Mouse (Mus musculus) limb, embryonic 14.5 days (tissue): ENCODE results near the gene Jak3. TPM values are rescaled to one million over a fixed set of nuclear protein-coding genes. Genes with fewer than 3 reads are reported as not detected.

Experiments used
- ATAC-seq: fragments of 200-750 bp; cut with Nextera tagmentation; 2 replicates; pipeline ENCODE4 v1.8.0; 2017; ENCODE audit warnings: low read depth, moderate number of reproducible peaks, moderate TSS enrichment; ENCODE audit not compliant: low FRiP score
- DNase-seq: peaks from one replicate; pipeline ENCODE4 v3.0.0-alpha.2; 2015; ENCODE audit warnings: low spot score
- H3K27ac ChIP-seq: fragments of 300-500 bp; sonication (generic); replicated peaks from 2 replicates; pipeline ENCODE4 v1.5.1; 2014; ENCODE audit warnings: low read depth, mild to moderate bottlenecking, low read length, moderate library complexity, mixed read lengths
- H3K27me3 ChIP-seq: fragments of 300-500 bp; sonication (generic); 2 replicates; pipeline ENCODE4 v1.6.1; 2014; ENCODE audit warnings: low read length, mixed read lengths; ENCODE audit not compliant: control insufficient read depth, insufficient read depth
- H3K36me3 ChIP-seq: fragments of 300-500 bp; sonication (generic); 2 replicates; pipeline ENCODE4 v1.6.1; 2014; ENCODE audit warnings: mild to moderate bottlenecking, low read length, moderate library complexity, mixed read lengths; ENCODE audit not compliant: control insufficient read depth, insufficient read depth
- H3K4me1 ChIP-seq: fragments of 300-500 bp; sonication (generic); 2 replicates; pipeline ENCODE4 v1.6.1; 2014; ENCODE audit warnings: antibody characterized with exemption, low read length, mixed read lengths; ENCODE audit not compliant: control insufficient read depth, insufficient read depth
- H3K4me2 ChIP-seq: fragments of 300-500 bp; sonication (generic); replicated peaks from 2 replicates; pipeline ENCODE4 v1.6.1; 2014; ENCODE audit warnings: low read depth, mild to moderate bottlenecking, low read length, moderate library complexity; ENCODE audit not compliant: severe bottlenecking
- H3K4me3 ChIP-seq: fragments of 300-500 bp; sonication (generic); replicated peaks from 2 replicates; pipeline ENCODE4 v1.5.1; 2014; ENCODE audit warnings: low read length
- H3K9ac ChIP-seq: fragments of 300-500 bp; sonication (generic); 2 replicates; pipeline ENCODE4 v1.6.1; 2014; ENCODE audit warnings: mild to moderate bottlenecking, low read depth, low read length, moderate library complexity; ENCODE audit not compliant: severe bottlenecking
- H3K9me3 ChIP-seq: fragments of 300-500 bp; sonication (generic); 2 replicates; pipeline ENCODE4 v1.6.1; 2016; ENCODE audit warnings: low read length; ENCODE audit not compliant: control insufficient read depth
- POLR2A ChIP-seq: fragments of 200-500 bp; IDR thresholded peaks from 2 replicates; pipeline ENCODE4 v1.8.0; 2012; ENCODE audit warnings: inconsistent platforms, mild to moderate bottlenecking, moderate library complexity, borderline replicate concordance; ENCODE audit not compliant: insufficient read depth, insufficient read length; ENCODE audit errors: extremely low read depth
- WGBS: fragments of 180-500 bp; shearing (Covaris S2); extraction: QIAGEN DNeasy Blood & Tissue Kit; methylation state at CpG from one replicate; pipeline ENCODE4 v1.1.7; 2014; 5-methylcytosine and 5-hydroxymethylcytosine counted together
- polyA plus RNA-seq, 2 experiments: library from polyadenylated mRNA; depleted of rRNA in 1 of 2; stranded (reverse) in 1 of 2; unstranded in 1 of 2; fragments of >200 nt; fragmentation: Nextera tagmentation in 1 of 2; extraction: Ambion mirVana in 1 of 2; gene quantifications; 2 replicates each; pipeline versions ENCODE4 v1.2.1 to v1.2.3; 2012 to 2014

Gene Jak3
- polyA plus RNA-seq, 2 experiments = 5.2 to 8.0 TPM

DNA sequence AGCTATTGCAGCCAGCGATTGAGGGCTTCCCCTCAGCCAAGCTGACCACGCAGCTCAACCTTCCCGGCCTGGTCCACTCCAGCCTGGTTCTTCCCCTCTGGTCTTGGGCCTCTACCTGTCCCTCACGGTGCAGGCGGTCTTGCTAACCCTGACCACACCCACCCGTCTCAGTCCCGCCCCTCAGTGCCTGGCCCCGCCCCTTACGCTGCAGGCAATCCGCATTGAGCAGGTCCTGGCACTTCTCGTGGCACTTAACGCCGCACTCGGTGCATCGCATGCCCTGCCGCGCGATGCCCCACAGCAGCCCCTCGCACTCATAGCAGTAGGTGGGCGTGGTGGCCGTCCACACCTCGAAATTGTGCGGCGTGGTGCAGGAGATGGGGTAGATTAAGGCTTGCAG lies 21.5 kb upstream of the Jak3 start:
- no peak overlapping the region for H3K27ac ChIP-seq
- 0 out of 2 replicates have a peak, but pooled peaks have one; percentile 21 for ATAC-seq
- no peak overlapping the region for H3K9ac ChIP-seq
- H3K4me2 ChIP-seq = peak overlapping the region; percentile 39; the same call in 1 of the 2 replicates
- H3K4me1 ChIP-seq = no peaks in the 10 kb centered on the region
- peaks cover 40% of the 10 kb centered on the region for H3K27me3 ChIP-seq
- no peaks in the 10 kb centered on the region for H3K9me3 ChIP-seq
- WGBS = 2% methylated on average over 23 of the region's 24 CpGs
- H3K36me3 ChIP-seq = no peaks in the 10 kb centered on the region
- peak overlapping the region; percentile 21 for H3K4me3 ChIP-seq
- TF ChIP-seq POLR2A = no peak
- no peak for DNase-seq

DNA sequence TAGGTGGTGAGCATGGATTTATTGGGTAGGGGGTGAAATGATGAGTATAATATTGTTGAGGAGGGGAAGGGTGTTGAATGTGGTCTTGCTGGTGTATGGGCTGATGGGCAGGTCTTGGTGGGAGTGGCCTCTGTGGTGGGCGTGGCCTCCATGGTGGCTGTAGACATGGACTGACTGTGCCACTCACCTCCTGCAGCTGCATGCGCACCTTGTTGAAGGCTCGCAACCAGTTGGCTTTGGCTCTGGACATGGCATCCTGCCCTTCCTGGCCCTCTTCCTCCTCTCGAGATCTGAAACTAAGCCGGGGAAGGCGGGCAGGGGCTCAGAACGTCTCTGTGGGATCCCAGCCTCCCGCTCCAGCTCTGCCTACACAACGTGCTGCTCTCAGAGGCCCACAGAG lies 18.3 kb upstream of the Jak3 start:
- Histone ChIP-seq H3K4me2 (no peak overlapping the region), H3K4me3 (no peak overlapping the region), H3K27me3 (peaks cover 51% of the 10 kb centered on the region), H3K9ac (no peak overlapping the region), H3K4me1 (no peaks in the 10 kb centered on the region), H3K27ac (no peak overlapping the region), H3K9me3 (no peaks in the 10 kb centered on the region), H3K36me3 (no peaks in the 10 kb centered on the region)
- WGBS = 41% methylated on average over 4 of the region's 9 CpGs
- no peak for TF ChIP-seq POLR2A
- DNase-seq (no peak), ATAC-seq (no peak)

DNA sequence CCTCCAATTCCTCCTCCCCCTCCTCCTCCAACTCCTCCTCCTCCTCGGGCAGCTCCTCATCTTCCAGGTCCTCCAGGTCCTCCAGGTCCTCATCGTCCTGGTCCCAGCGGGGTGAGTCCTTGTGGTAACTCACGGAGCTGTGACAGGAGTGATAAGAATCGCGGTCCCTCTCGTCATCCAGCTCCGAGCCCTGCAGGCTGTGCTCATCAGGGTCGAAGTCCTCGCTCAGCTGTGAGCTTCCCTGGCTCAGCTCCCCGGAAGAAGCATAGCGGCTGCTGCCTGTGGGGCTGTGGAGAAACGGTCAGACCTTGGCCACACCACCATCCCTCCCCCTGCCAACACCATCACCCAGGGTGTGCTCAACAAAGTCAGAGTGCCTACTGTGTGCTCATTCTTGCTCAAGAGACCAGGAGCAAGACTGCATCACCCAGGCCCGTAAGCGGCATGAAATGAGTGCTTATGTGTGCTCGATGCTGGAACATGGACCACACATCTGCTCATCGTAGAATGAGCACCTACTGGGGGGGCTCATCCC lies 17.5 kb upstream of the Jak3 start:
- DNase-seq = no peak
- ATAC-seq = no peak
- no peaks in the 10 kb centered on the region for H3K36me3 ChIP-seq
- H3K4me3 ChIP-seq = no peak overlapping the region
- no peak overlapping the region for H3K4me2 ChIP-seq
- TF ChIP-seq POLR2A = no peak
- H3K9me3 ChIP-seq = no peaks in the 10 kb centered on the region
- peaks cover 51% of the 10 kb centered on the region for H3K27me3 ChIP-seq
- H3K9ac ChIP-seq = no peak overlapping the region
- no peaks in the 10 kb centered on the region for H3K4me1 ChIP-seq
- WGBS = 31% methylated on average over 17 of the region's 17 CpGs
- H3K27ac ChIP-seq = no peak overlapping the region

DNA sequence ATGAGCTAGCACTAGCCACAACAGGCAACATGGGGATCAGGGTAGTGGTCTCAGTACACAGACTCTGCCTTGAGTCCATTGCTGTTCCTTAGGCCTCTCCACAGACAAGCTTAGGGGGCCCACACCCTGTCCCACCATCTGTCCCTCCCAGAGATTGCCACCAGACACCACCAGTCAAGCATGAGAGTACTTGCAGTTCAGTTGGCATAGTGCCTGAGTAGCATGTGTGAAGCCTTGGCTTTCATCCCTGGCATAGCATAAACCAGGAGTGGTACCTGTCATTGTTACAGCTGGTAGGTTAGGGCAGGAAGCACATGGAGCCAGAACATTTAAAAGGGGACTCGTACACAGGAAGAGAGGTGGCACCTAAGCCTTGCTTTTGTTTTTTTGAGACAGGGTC lies 16.3 kb upstream of the Jak3 start:
- no peak for TF ChIP-seq POLR2A
- no peak for DNase-seq
- ATAC-seq = no peak
- Histone ChIP-seq H3K27ac (no peak overlapping the region), H3K4me2 (no peak overlapping the region), H3K36me3 (no peaks in the 10 kb centered on the region), H3K4me3 (no peak overlapping the region), H3K9me3 (no peaks in the 10 kb centered on the region), H3K4me1 (no peaks in the 10 kb centered on the region), H3K27me3 (peaks cover 49% of the 10 kb centered on the region), H3K9ac (no peak overlapping the region)
- WGBS = 54% methylated on average over 1 of the region's 1 CpGs

DNA sequence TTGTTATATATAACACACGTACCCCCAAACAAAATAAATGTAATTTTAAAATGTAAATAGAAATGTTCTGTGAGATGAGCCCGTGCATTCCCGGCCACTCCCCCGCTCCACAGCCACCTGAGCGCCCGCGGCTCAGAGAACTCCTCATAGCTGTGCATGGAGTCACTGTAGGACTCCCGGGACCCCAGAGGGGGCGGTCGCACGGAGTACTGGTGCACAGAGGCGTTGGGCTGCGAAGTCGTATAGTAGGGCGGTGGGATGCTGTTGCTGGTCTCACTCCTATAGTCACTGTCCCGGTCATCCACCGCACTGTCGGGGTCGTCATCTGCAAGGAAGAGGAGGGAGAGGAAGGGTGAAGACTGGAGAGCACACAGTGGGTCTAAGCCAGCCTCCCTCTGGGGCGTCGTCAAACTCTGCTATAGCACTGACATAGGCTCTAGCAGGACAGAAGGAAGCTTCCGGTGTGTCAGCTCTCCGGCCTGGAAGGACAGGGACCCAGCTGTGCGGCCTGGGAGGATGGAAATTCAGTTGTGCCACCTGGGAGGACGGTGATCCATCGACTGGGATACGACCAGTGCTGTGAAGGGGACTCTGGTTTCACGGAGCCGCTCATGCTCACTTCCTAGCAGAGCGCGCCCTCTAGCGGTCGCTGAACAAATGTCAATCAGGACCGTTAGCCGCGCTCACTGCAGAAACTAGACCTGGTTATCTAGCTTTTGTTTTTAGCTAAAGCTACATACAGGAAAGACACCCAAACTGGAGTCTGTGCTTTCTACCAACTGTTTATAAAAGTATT lies 15.6 kb upstream of the Jak3 start:
- Histone ChIP-seq H3K36me3 (no peaks in the 10 kb centered on the region), H3K4me2 (no peak overlapping the region), H3K9ac (no peak overlapping the region), H3K4me3 (no peak overlapping the region), H3K27me3 (peaks cover 41% of the 10 kb centered on the region), H3K9me3 (no peaks in the 10 kb centered on the region), H3K27ac (no peak overlapping the region), H3K4me1 (no peaks in the 10 kb centered on the region)
- TF ChIP-seq POLR2A = no peak
- ATAC-seq (peak; percentile 60), DNase-seq (peak; percentile 81)
- WGBS = 9% methylated on average over 36 of the region's 36 CpGs
